Mouse (Mus musculus) Patski (cell line): ENCODE data around the gene Dars2. TPM values are rescaled to one million over a fixed set of nuclear protein-coding genes. Genes with fewer than 3 reads are reported as not detected.

ENCODE experiments used
- ATAC-seq: fragments of 100-300 bp; one replicate; pipeline ENCODE4 v1.8.0; 2021
- CTCF ChIA-PET: fragments of 350-600 bp; sonication (Branson Sonifier 250); formaldehyde crosslinking; loops from one replicate; lab custom pipeline; 2022; ENCODE audit warnings: inconsistent platforms; lab: Charles Lee
- POLR2A ChIA-PET: fragments of 350-600 bp; sonication (Branson Sonifier 250); formaldehyde crosslinking; loops from one replicate; lab custom pipeline; 2022; ENCODE audit warnings: antibody characterized with exemption, inconsistent platforms; lab: Charles Lee
- DNase-seq: peaks from one replicate; pipeline ENCODE4 v3.0.0-alpha.2; 2011; ENCODE audit warnings: low read depth, low spot score
- H3K27me3 ChIP-seq: fragments of 371-371 bp; one replicate; pipeline ENCODE4 v1.5.1; 2021
- CTCF ChIP-seq: fragments of 100-300 bp; IDR thresholded peaks from one replicate; pipeline ENCODE4 v1.5.1; 2021
- in situ Hi-C: fragments of 300-500 bp; cut with MboI; formaldehyde crosslinking; loops from 3 replicates; pipeline ENCODE4 v1.11.1; 2018; ENCODE audit warnings: low pct_unique_long_range_greater_than_20kb, mixed read lengths
- polyA plus RNA-seq: library from polyadenylated mRNA; unstranded; gene quantifications from one replicate; pipeline ENCODE4 v1.2.3, GENCODE M21; 2021

The Dars2 gene
- polyA plus RNA-seq, 1 experiment from 2014 or later: 39.0 TPM

GRCm38 (mm10) chr1:161025410-161026210 lies 44.8 kb downstream of the Dars2 start:
- ATAC-seq: no peak

GRCm38 (mm10) chr1:161020051-161020450 lies 50.4 kb downstream of the Dars2 start:
- DNase-seq: no peak
- ATAC-seq: no peak
- TF ChIP-seq CTCF: no peak
- ChIA-PET CTCF (interaction anchor here (0.8 kb wide), 1 partner anchor 9 kb away, joined by 3 read pairs; no protein-coding TSS in a partner anchor), POLR2A (no interaction called here)
- H3K27me3 ChIP-seq: no peaks in the 10 kb centered on the region
- in situ Hi-C loops: no loop called here

More at GRCm38 (mm10) chr1:161025410-161026210, 44.8 kb downstream of the Dars2 start:
- TF ChIP-seq CTCF: no peak
- ChIA-PET CTCF (no interaction called here), POLR2A (no interaction called here)
- no peak for DNase-seq
- in situ Hi-C loops: no loop called here
- H3K27me3 ChIP-seq: no peaks in the 10 kb centered on the region

GRCm38 (mm10) chr1:161016378-161016777 lies 54.1 kb downstream of the Dars2 start:
- CTCF ChIA-PET: no interaction called here
- ATAC-seq (no peak), DNase-seq (no peak)
- in situ Hi-C loops: no loop called here
- H3K27me3 ChIP-seq: no peaks in the 10 kb centered on the region
- POLR2A ChIA-PET: interaction anchor here (1.2 kb wide), 1 partner anchor 17 kb away, joined by 5 read pairs; no protein-coding TSS in a partner anchor
- TF ChIP-seq CTCF: no peak

GRCm38 (mm10) chr1:161010436-161010835 lies 60.0 kb downstream of the Dars2 start:
- no peaks in the 10 kb centered on the region for H3K27me3 ChIP-seq
- ChIA-PET CTCF (interaction anchor here (1.3 to 3.2 kb wide), 3 partner anchors 8 to 22 kb away, joined by 3 to 8 read pairs (median 3); no protein-coding TSS in a partner anchor), POLR2A (no interaction called here)
- ATAC-seq (no peak), DNase-seq (no peak)
- in situ Hi-C loops: no loop called here
- no peak for TF ChIP-seq CTCF

GRCm38 (mm10) chr1:161008038-161008437 lies 62.4 kb downstream of the Dars2 start:
- TF ChIP-seq CTCF: no peak
- no peak for DNase-seq
- no peak for ATAC-seq
- no peaks in the 10 kb centered on the region for H3K27me3 ChIP-seq
- ChIA-PET CTCF (interaction anchor here (1.2 kb wide), 1 partner anchor 11 kb away, joined by 4 read pairs; no protein-coding TSS in a partner anchor), POLR2A (no interaction called here)
- in situ Hi-C loops: no loop called here

- ATAC-seq (no peak), DNase-seq (no peak)
- CTCF ChIA-PET: interaction anchor here (1.2 kb wide), 1 partner anchor 25 kb away, joined by 3 read pairs; no protein-coding TSS in a partner anchor
- H3K27me3 ChIP-seq: no peaks in the 10 kb centered on the region
- in situ Hi-C loops: no loop called here
- no peak for TF ChIP-seq CTCF
- POLR2A ChIA-PET: no interaction called here
These were observed 64.0 kb downstream of the Dars2 start for GRCm38 (mm10) chr1:161006471-161006870.

- ChIA-PET POLR2A (no interaction called here), CTCF (interaction anchor here (1.2 to 1.4 kb wide), 2 partner anchors 17 to 24 kb away, joined by 3 to 4 read pairs; no protein-coding TSS in a partner anchor)
- ATAC-seq (no peak), DNase-seq (no peak)
- in situ Hi-C loops: no loop called here
- H3K27me3 ChIP-seq: no peaks in the 10 kb centered on the region
- no peak for TF ChIP-seq CTCF
These were observed 64.9 kb downstream of the Dars2 start for GRCm38 (mm10) chr1:161005526-161005925.

GRCm38 (mm10) chr1:161004942-161005341 lies 65.5 kb downstream of the Dars2 start:
- POLR2A ChIA-PET: no interaction called here
- TF ChIP-seq CTCF: no peak
- no peaks in the 10 kb centered on the region for H3K27me3 ChIP-seq
- ATAC-seq (no peak), DNase-seq (no peak)
- CTCF ChIA-PET: interaction anchor here (1.4 kb wide), 1 partner anchor 16 kb away, joined by 4 read pairs; no protein-coding TSS in a partner anchor
- in situ Hi-C loops: no loop called here

GRCm38 (mm10) chr1:160993851-160994250 lies 76.6 kb downstream of the Dars2 start:
- CTCF ChIA-PET: interaction anchor here (0.8 kb wide), 1 partner anchor 21 kb away, joined by 3 read pairs; no protein-coding TSS in a partner anchor
- TF ChIP-seq CTCF: no peak
- ATAC-seq (no peak), DNase-seq (no peak)
- POLR2A ChIA-PET: no interaction called here
- H3K27me3 ChIP-seq: no peaks in the 10 kb centered on the region
- in situ Hi-C loops: no loop called here

Other genes starting within 250 kb of the Dars2 start
- gene Rc3h1, start 164.2 kb downstream of the Dars2 start, polyA plus RNA-seq: 15.9 TPM
- gene Serpinc1, start 92.1 kb downstream of the Dars2 start, polyA plus RNA-seq: 1.3 TPM
- 3.7 TPM for gene Zbtb37, start 35.8 kb downstream of the Dars2 start, polyA plus RNA-seq
- 10.2 TPM for gene Cenpl, start 55 bp upstream of the Dars2 start, polyA plus RNA-seq
- 15.8 TPM for gene Klhl20, start 60.9 kb upstream of the Dars2 start, polyA plus RNA-seq
- 0.39 TPM for gene Ankrd45, start 72.0 kb upstream of the Dars2 start, polyA plus RNA-seq
- gene Tex50, start 88.7 kb upstream of the Dars2 start, polyA plus RNA-seq: not detected
- 295 TPM for gene Prdx6, start 180.6 kb upstream of the Dars2 start, polyA plus RNA-seq